Mouse (Mus musculus): Measurements from ENCODE around the gene Wipi1. TPM values are rescaled to one million over a fixed set of nuclear protein-coding genes. Genes with fewer than 3 reads are reported as not detected.
"Not testable (repeated sequence)": the region's sequence is repeated elsewhere in the genome, so short reads cannot be mapped to it uniquely, and the experiment has no call there.

The Wipi1 gene
- polyA plus RNA-seq (2015; fragmentation: Nextera tagmentation; extraction: Ambion mirVana) = 43.2 and 44.8 TPM in 2 replicates

GRCm38 (mm10) chr11:109611303-109612149 lies at the start of gene Wipi1:
Gene Wipi1 (minus strand): TSS chr11:109611967.
- Histone ChIP-seq H3K9ac (ENCODE audit: low read length) (peak within 1 kb of the TSS; percentile 91), H3K9me3 (replicated peaks; ENCODE audit: control insufficient read depth, low read length) (peaks cover 3% of the 10 kb centered on the region; the same call in 1 of the 2 replicates), H3K27ac (ENCODE audit: low read length) (peak within 1 kb of the TSS; percentile 83), H3K4me2 (ENCODE audit: low read depth, low read length) (peak within 1 kb of the TSS; percentile 73), H3K4me3 (replicated peaks; ENCODE audit: low read length) (peak within 1 kb of the TSS; percentile 91), H3K4me1 (ENCODE audit: control insufficient read depth, insufficient read depth, low read length) (peaks cover 15% of the 10 kb centered on the region), H3K36me3 (ENCODE audit: control insufficient read depth, insufficient read depth, low read length) (no peaks in the 10 kb centered on the region), H3K27me3 (ENCODE audit: control insufficient read depth, insufficient read depth, low read length) (no peaks in the 10 kb centered on the region)
- ATAC-seq (ENCODE audit: insufficient read depth, low FRiP score) = peak; percentile 98
- under 1% methylated on average over 58 of the region's 58 CpGs for WGBS

GRCm38 (mm10) chr11:109660526-109660925 lies 48.8 kb upstream of the Wipi1 start:
- H3K9me3 ChIP-seq (replicated peaks; ENCODE audit: control insufficient read depth, low read length); H3K4me2 ChIP-seq (ENCODE audit: low read depth, low read length); H3K27ac ChIP-seq (ENCODE audit: low read length); H3K4me3 ChIP-seq (replicated peaks; ENCODE audit: low read length); H3K27me3 ChIP-seq (ENCODE audit: control insufficient read depth, insufficient read depth, low read length); H3K4me1 ChIP-seq (ENCODE audit: control insufficient read depth, insufficient read depth, low read length); H3K9ac ChIP-seq (ENCODE audit: low read length); ATAC-seq (ENCODE audit: insufficient read depth, low FRiP score): not testable (repeated sequence)
- peaks cover 21% of the 10 kb centered on the region for H3K36me3 ChIP-seq (ENCODE audit: control insufficient read depth, insufficient read depth, low read length)
- WGBS = 89% methylated on average over 8 of the region's 8 CpGs

GRCm38 (mm10) chr11:109656232-109656631 lies 44.5 kb upstream of the Wipi1 start:
- H3K36me3 ChIP-seq (ENCODE audit: control insufficient read depth, insufficient read depth, low read length) = peaks cover 13% of the 10 kb centered on the region; the same call in 1 of the 2 replicates
- ATAC-seq (ENCODE audit: insufficient read depth, low FRiP score) = no peak
- no peak overlapping the region for H3K4me3 ChIP-seq (replicated peaks; ENCODE audit: low read length)
- no peaks in the 10 kb centered on the region for H3K9me3 ChIP-seq (replicated peaks; ENCODE audit: control insufficient read depth, low read length)
- H3K27me3 ChIP-seq (ENCODE audit: control insufficient read depth, insufficient read depth, low read length) = no peaks in the 10 kb centered on the region
- no peak overlapping the region for H3K9ac ChIP-seq (ENCODE audit: low read length)
- H3K4me2 ChIP-seq (ENCODE audit: low read depth, low read length) = no peak overlapping the region
- 80% methylated on average over 7 of the region's 7 CpGs for WGBS
- H3K4me1 ChIP-seq (ENCODE audit: control insufficient read depth, insufficient read depth, low read length) = peaks cover 16% of the 10 kb centered on the region
- H3K27ac ChIP-seq (ENCODE audit: low read length) = no peak overlapping the region

GRCm38 (mm10) chr11:109654581-109654980 lies 42.8 kb upstream of the Wipi1 start:
- Histone ChIP-seq H3K9ac (ENCODE audit: low read length) (no peak overlapping the region), H3K36me3 (ENCODE audit: control insufficient read depth, insufficient read depth, low read length) (0 out of 2 replicates have a peak, but pooled peaks cover 6% of the 10 kb centered on the region), H3K4me1 (ENCODE audit: control insufficient read depth, insufficient read depth, low read length) (peaks cover 19% of the 10 kb centered on the region), H3K4me2 (ENCODE audit: low read depth, low read length) (no peak overlapping the region), H3K9me3 (replicated peaks; ENCODE audit: control insufficient read depth, low read length) (no peaks in the 10 kb centered on the region), H3K27ac (ENCODE audit: low read length) (no peak overlapping the region), H3K4me3 (replicated peaks; ENCODE audit: low read length) (no peak overlapping the region), H3K27me3 (ENCODE audit: control insufficient read depth, insufficient read depth, low read length) (no peaks in the 10 kb centered on the region)
- WGBS = 86% methylated on average over 6 of the region's 6 CpGs
- no peak for ATAC-seq (ENCODE audit: insufficient read depth, low FRiP score)

- H3K9ac ChIP-seq (ENCODE audit: low read length) = no peak overlapping the region
- ATAC-seq (ENCODE audit: insufficient read depth, low FRiP score) = no peak
These were observed 41.4 kb upstream of the Wipi1 start for GRCm38 (mm10) chr11:109653201-109653600.

DNA sequence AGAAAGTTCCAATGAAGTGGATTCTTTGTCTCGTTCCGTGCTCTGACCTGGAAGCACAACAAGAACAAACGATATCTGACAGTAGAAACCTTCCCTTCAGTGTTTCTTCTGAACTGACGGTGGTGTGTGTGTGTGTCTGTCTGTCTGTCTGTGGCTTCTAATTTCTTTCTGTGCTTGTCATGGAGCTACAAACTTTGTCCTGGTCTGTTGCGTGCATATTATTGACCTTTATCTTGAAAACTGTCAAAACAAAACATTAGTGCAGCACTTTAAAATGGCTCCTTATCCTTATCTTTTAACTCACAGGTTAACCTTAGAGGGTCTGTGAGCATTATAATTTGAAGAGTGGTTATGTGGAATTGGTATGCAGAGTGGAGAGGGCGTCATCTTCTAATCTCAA lies 40.7 kb upstream of the Wipi1 start:
- Histone ChIP-seq H3K4me2 (ENCODE audit: low read depth, low read length) (peak overlapping the region; percentile 93), H3K36me3 (ENCODE audit: control insufficient read depth, insufficient read depth, low read length) (0 out of 2 replicates have a peak, but pooled peaks cover 6% of the 10 kb centered on the region), H3K9ac (ENCODE audit: low read length) (peak overlapping the region; percentile 90; the same call in 1 of the 2 replicates), H3K27ac (ENCODE audit: low read length) (no peak overlapping the region), H3K27me3 (ENCODE audit: control insufficient read depth, insufficient read depth, low read length) (no peaks in the 10 kb centered on the region), H3K4me3 (replicated peaks; ENCODE audit: low read length) (peak overlapping the region; percentile 93), H3K4me1 (ENCODE audit: control insufficient read depth, insufficient read depth, low read length) (peaks cover 19% of the 10 kb centered on the region), H3K9me3 (replicated peaks; ENCODE audit: control insufficient read depth, low read length) (no peaks in the 10 kb centered on the region)
- no peak for ATAC-seq (ENCODE audit: insufficient read depth, low FRiP score)
- 25% methylated on average over 6 of the region's 6 CpGs for WGBS

More at GRCm38 (mm10) chr11:109653201-109653600, 41.4 kb upstream of the Wipi1 start:
- WGBS = 52% methylated on average over 8 of the region's 8 CpGs
- H3K4me3 ChIP-seq (replicated peaks; ENCODE audit: low read length) = no peak overlapping the region
- H3K4me1 ChIP-seq (ENCODE audit: control insufficient read depth, insufficient read depth, low read length) = peaks cover 19% of the 10 kb centered on the region
- H3K36me3 ChIP-seq (ENCODE audit: control insufficient read depth, insufficient read depth, low read length) = 0 out of 2 replicates have a peak, but pooled peaks cover 6% of the 10 kb centered on the region
- no peak overlapping the region for H3K27ac ChIP-seq (ENCODE audit: low read length)
- no peaks in the 10 kb centered on the region for H3K27me3 ChIP-seq (ENCODE audit: control insufficient read depth, insufficient read depth, low read length)
- no peaks in the 10 kb centered on the region for H3K9me3 ChIP-seq (replicated peaks; ENCODE audit: control insufficient read depth, low read length)
- H3K4me2 ChIP-seq (ENCODE audit: low read depth, low read length) = peak overlapping the region; percentile 93; the same call in 1 of the 2 replicates

- Histone ChIP-seq H3K27ac (ENCODE audit: low read length) (peak overlapping the region; percentile 88), H3K9ac (ENCODE audit: low read length) (peak overlapping the region; percentile 90), H3K4me1 (ENCODE audit: control insufficient read depth, insufficient read depth, low read length) (peaks cover 19% of the 10 kb centered on the region), H3K4me2 (ENCODE audit: low read depth, low read length) (peak overlapping the region; percentile 93), H3K9me3 (replicated peaks; ENCODE audit: control insufficient read depth, low read length) (no peaks in the 10 kb centered on the region), H3K36me3 (ENCODE audit: control insufficient read depth, insufficient read depth, low read length) (0 out of 2 replicates have a peak, but pooled peaks cover 6% of the 10 kb centered on the region), H3K27me3 (ENCODE audit: control insufficient read depth, insufficient read depth, low read length) (no peaks in the 10 kb centered on the region), H3K4me3 (replicated peaks; ENCODE audit: low read length) (peak overlapping the region; percentile 93)
- WGBS = under 1% methylated on average over 21 of the region's 21 CpGs
- peak; percentile 2; the same call in 1 of the 2 replicates for ATAC-seq (ENCODE audit: insufficient read depth, low FRiP score)
These were observed 39.8 kb upstream of the Wipi1 start for GRCm38 (mm10) chr11:109651566-109652024.

- H3K4me2 ChIP-seq (ENCODE audit: low read depth, low read length) = peak overlapping the region; percentile 93
- under 1% methylated on average over 89 of the region's 90 CpGs for WGBS
- H3K9ac ChIP-seq (ENCODE audit: low read length) = peak overlapping the region; percentile 90
- H3K27me3 ChIP-seq (ENCODE audit: control insufficient read depth, insufficient read depth, low read length) = no peaks in the 10 kb centered on the region
- H3K27ac ChIP-seq (ENCODE audit: low read length) = peak overlapping the region; percentile 88
- H3K9me3 ChIP-seq (replicated peaks; ENCODE audit: control insufficient read depth, low read length) = no peaks in the 10 kb centered on the region
- no peaks in the 10 kb centered on the region for H3K36me3 ChIP-seq (ENCODE audit: control insufficient read depth, insufficient read depth, low read length)
- H3K4me3 ChIP-seq (replicated peaks; ENCODE audit: low read length) = peak overlapping the region; percentile 93
- ATAC-seq (ENCODE audit: insufficient read depth, low FRiP score) = peak; percentile 94
- H3K4me1 ChIP-seq (ENCODE audit: control insufficient read depth, insufficient read depth, low read length) = peaks cover 19% of the 10 kb centered on the region
These were observed 39.2 kb upstream of the Wipi1 start for GRCm38 (mm10) chr11:109650788-109651565.

All from stomach, embryonic 16.5 days (tissue).